Mouse (Mus musculus) stomach, embryonic 14.5 days (tissue): ENCODE data around the gene Il23a. TPM values are rescaled to one million over a fixed set of nuclear protein-coding genes. Genes with fewer than 3 reads are reported as not detected.
"Not testable (repeated sequence)": the region's sequence is repeated elsewhere in the genome, so short reads cannot be mapped to it uniquely, and the experiment has no call there.

Experiments used
- ATAC-seq: fragments of 200-750 bp; cut with Nextera tagmentation; 2 replicates; pipeline ENCODE4 v1.8.0; 2017; ENCODE audit warnings: low read depth, moderate TSS enrichment; ENCODE audit not compliant: insufficient number of reproducible peaks, insufficient read depth, low FRiP score
- H3K27ac ChIP-seq: fragments of 300-500 bp; sonication (generic); 2 replicates; pipeline ENCODE4 v1.5.1; 2014; ENCODE audit warnings: mild to moderate bottlenecking, low read length, moderate library complexity, mixed read lengths
- H3K27me3 ChIP-seq: fragments of 300-500 bp; sonication (generic); 2 replicates; pipeline ENCODE4 v1.6.1; 2014; ENCODE audit warnings: low read length, control low read depth, mixed read lengths; ENCODE audit not compliant: control insufficient read depth, insufficient read depth
- H3K36me3 ChIP-seq: fragments of 300-500 bp; sonication (generic); 2 replicates; pipeline ENCODE4 v1.6.1; 2014; ENCODE audit warnings: mild to moderate bottlenecking, control low read depth, low read length, moderate library complexity, mixed read lengths; ENCODE audit not compliant: control insufficient read depth, insufficient read depth
- H3K4me1 ChIP-seq: fragments of 300-500 bp; sonication (generic); 2 replicates; pipeline ENCODE4 v1.6.1; 2014; ENCODE audit warnings: low read length, control low read depth, mixed read lengths; ENCODE audit not compliant: control insufficient read depth, insufficient read depth
- H3K4me2 ChIP-seq: fragments of 300-500 bp; sonication (generic); replicated peaks from 2 replicates; pipeline ENCODE4 v1.6.1; 2014; ENCODE audit warnings: low read depth, low read length, control low read depth
- H3K4me3 ChIP-seq: fragments of 300-500 bp; sonication (generic); 2 replicates; pipeline ENCODE4 v1.5.1; 2014; ENCODE audit warnings: low read depth, low read length, control low read depth
- H3K9ac ChIP-seq: fragments of 300-500 bp; sonication (generic); replicated peaks from 2 replicates; pipeline ENCODE4 v1.6.1; 2014; ENCODE audit warnings: low read depth, mild to moderate bottlenecking, control low read depth, low read length, moderate library complexity, mixed read lengths
- H3K9me3 ChIP-seq: fragments of 300-500 bp; sonication (generic); 2 replicates; pipeline ENCODE4 v1.6.1; 2016; ENCODE audit warnings: low read depth, low read length, control low read depth; ENCODE audit not compliant: control insufficient read depth
- WGBS: fragments of 180-500 bp; shearing (Covaris S2); extraction: QIAGEN DNeasy Blood & Tissue Kit; methylation state at CpG from one replicate; pipeline ENCODE4 v1.1.7; 2014; 5-methylcytosine and 5-hydroxymethylcytosine counted together
- polyA plus RNA-seq: library from polyadenylated mRNA; unstranded; fragments of >200 nt; fragmentation: Nextera tagmentation; extraction: Ambion mirVana; gene quantifications from 2 replicates; pipeline ENCODE4 v1.2.1, GENCODE M21; 2014

Il23a gene
- polyA plus RNA-seq, 1 experiment from 2014 or later: 0.36 TPM

GRCm38 (mm10) chr10:128268371-128268770 lies 30.2 kb downstream of the Il23a start, which contains the start of gene Apof:
Gene Apof, plus strand, starts transcription at chr10:128268671.
- 74% methylated on average over 6 of the region's 6 CpGs for WGBS
- no peaks in the 10 kb centered on the region for H3K4me1 ChIP-seq

DNA sequence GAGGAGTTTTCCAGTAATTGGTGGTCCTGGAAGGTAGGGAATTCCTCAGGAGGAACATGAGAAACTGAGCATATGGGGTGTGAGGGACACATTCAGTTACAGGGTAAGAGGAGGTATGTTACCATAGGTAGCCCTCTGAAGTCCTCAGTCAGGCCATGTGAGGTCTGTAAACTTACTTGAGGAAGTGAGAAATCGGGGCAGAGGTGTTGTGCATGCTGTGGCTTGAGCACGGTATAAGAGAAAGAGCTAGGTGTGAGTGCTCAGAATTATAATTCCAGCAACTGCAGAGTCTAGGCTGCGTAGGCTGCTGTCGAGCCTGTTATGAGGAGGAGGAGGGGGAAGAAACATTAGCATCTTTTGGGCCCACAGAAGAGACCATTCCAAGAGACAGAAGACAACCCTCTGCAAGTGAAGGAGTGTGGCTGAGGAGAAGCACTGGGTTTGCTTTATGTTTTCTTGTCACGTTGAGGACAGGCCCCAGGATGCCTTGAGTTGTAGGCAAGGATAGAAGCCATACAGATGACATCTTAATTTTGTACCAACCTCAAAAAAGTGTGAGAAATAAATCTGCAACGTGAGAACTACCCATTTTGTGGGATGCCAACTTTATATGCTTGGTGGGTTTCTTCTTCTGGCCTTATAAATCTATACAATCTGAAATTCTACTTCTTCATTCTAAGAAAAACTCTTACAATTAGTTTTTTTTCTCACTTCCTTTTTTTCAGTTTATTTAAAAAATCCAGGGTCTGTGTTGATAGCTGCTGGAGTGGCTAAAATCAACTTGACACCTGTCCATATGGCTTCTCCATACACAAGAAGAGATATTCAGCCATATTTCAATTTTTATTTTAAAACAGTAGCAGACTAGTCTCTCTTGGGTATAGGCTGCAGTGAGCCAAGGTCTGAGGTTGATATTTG lies 34.9 kb downstream of the Il23a start:
- Histone ChIP-seq H3K4me1 (no peaks in the 10 kb centered on the region), H3K9me3 (no peaks in the 10 kb centered on the region), H3K4me3 (no peak overlapping the region), H3K9ac (no peak overlapping the region), H3K36me3 (no peaks in the 10 kb centered on the region), H3K27ac (no peak overlapping the region), H3K4me2 (no peak overlapping the region), H3K27me3 (no peaks in the 10 kb centered on the region)
- 79% methylated on average over 6 of the region's 6 CpGs for WGBS
- ATAC-seq: no peak

More at GRCm38 (mm10) chr10:128268371-128268770, 30.2 kb downstream of the Il23a start, which contains the start of gene Apof:
- no peak within 1 kb of the TSS for H3K9ac ChIP-seq
- no peak within 1 kb of the TSS for H3K27ac ChIP-seq
- H3K9me3 ChIP-seq: no peaks in the 10 kb centered on the region
- H3K27me3 ChIP-seq: no peaks in the 10 kb centered on the region
- no peak within 1 kb of the TSS for H3K4me3 ChIP-seq
- H3K4me2 ChIP-seq: no peak within 1 kb of the TSS
- no peaks in the 10 kb centered on the region for H3K36me3 ChIP-seq
- ATAC-seq: no peak

DNA sequence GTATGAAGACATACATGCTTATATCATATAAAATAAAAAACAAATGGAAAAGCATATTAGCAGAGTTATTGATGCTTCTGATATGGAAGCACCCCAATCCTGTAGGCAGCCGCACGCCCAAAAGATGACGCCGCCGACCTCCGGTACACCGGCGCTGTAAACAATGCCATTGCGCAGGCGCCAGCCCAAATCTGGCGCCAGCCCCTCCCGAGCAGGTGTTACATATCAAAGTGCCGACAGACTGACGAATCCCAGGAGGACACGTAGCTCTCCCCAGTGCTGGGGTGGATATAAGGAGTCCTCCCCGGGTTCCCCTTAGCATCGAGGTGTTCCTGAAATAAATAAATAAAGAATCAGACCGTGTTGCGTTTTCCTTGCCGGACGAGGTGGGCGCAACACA lies 36.3 kb downstream of the Il23a start:
- H3K4me2 ChIP-seq: no peak overlapping the region
- 72% methylated on average over 22 of the region's 22 CpGs for WGBS
- ATAC-seq: no peak
- H3K4me3 ChIP-seq: no peak overlapping the region
- H3K27ac ChIP-seq: no peak overlapping the region
- no peak overlapping the region for H3K9ac ChIP-seq
- no peaks in the 10 kb centered on the region for H3K4me1 ChIP-seq
- no peaks in the 10 kb centered on the region for H3K36me3 ChIP-seq
- H3K9me3 ChIP-seq: no peaks in the 10 kb centered on the region
- no peaks in the 10 kb centered on the region for H3K27me3 ChIP-seq

GRCm38 (mm10) chr10:128260376-128260775 lies 38.2 kb downstream of the Il23a start:
- H3K9me3 ChIP-seq, ATAC-seq, H3K4me2 ChIP-seq, H3K27me3 ChIP-seq, H3K4me1 ChIP-seq, H3K27ac ChIP-seq, H3K4me3 ChIP-seq, H3K9ac ChIP-seq, H3K36me3 ChIP-seq: not testable (repeated sequence)
- WGBS: 55% methylated on average over 7 of the region's 7 CpGs

- WGBS: 85% methylated on average over 5 of the region's 5 CpGs
- Histone ChIP-seq H3K27me3 (no peaks in the 10 kb centered on the region), H3K9ac (no peak overlapping the region), H3K4me3 (no peak overlapping the region), H3K9me3 (no peaks in the 10 kb centered on the region), H3K27ac (no peak overlapping the region), H3K4me1 (no peaks in the 10 kb centered on the region), H3K4me2 (no peak overlapping the region), H3K36me3 (no peaks in the 10 kb centered on the region)
- no peak for ATAC-seq
Measured at GRCm38 (mm10) chr10:128259946-128260345, 38.6 kb downstream of the Il23a start.

DNA sequence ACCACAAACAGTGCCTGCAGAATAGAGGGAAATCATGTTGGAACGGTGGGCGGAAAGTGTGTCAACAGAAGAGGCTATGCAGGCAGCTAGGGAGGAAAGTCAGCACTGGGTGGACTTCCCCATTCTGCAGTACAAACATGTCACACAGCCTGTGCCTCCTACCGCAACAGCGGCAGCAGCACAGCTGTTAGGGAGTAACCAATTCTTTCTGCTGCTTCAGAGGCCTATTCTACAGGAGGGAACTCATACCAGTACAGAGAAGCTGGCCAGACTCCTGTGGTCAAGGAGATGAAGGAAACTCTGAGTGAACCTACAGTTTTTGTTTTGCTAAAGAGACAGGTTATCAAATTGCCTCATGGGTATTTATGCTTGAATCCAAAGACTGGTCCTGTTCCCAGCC lies 39.6 kb downstream of the Il23a start:
- ATAC-seq: no peak
- Histone ChIP-seq H3K27ac (no peak overlapping the region), H3K27me3 (no peaks in the 10 kb centered on the region), H3K4me3 (no peak overlapping the region), H3K9ac (no peak overlapping the region), H3K4me1 (no peaks in the 10 kb centered on the region), H3K4me2 (no peak overlapping the region), H3K36me3 (no peaks in the 10 kb centered on the region), H3K9me3 (no peaks in the 10 kb centered on the region)
- 65% methylated on average over 4 of the region's 4 CpGs for WGBS

DNA sequence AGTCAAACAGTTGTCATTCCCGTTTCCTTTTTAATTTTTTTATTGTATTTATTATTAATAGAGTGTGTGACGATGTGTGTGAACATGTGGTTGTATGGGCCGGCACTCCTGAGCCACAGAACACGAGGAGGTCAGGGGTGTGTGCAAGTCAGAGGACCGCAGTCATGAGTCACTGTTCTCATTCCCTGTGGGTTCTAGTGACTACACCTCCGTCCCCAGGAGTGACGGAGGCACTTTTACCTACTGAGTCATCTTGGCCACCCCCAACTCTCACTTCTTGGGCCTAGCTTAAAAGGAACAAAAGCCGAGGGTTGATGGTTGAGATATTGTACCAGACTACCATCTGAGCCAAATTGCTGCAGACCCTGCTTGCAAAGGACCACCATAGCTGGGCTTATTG lies 42.2 kb downstream of the Il23a start:
- Histone ChIP-seq H3K4me2 (no peak overlapping the region), H3K9me3 (no peaks in the 10 kb centered on the region), H3K36me3 (peaks cover 14% of the 10 kb centered on the region), H3K4me1 (no peaks in the 10 kb centered on the region), H3K9ac (no peak overlapping the region), H3K27ac (no peak overlapping the region), H3K27me3 (no peaks in the 10 kb centered on the region), H3K4me3 (no peak overlapping the region)
- no peak for ATAC-seq
- 90% methylated on average over 8 of the region's 8 CpGs for WGBS

DNA sequence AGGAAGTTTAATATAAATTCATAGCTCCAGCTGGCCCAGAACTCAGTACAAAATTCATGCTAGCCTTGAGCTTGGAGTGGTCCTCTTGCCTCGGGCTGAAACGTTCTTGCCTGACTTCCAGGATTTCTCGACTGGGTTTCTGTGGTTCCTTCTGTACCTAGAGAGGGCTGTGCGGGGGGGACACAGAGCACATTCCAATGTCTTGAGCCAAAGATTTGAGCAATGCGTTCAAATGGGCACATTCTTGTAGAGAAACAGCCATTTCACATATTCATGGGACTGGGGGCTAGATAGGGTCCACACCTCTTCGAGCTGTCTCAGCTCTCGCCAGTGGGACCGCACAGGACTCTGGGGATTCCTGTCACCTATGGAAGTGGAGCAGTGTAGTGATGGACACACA lies 42.6 kb downstream of the Il23a start:
- H3K27me3 ChIP-seq: no peaks in the 10 kb centered on the region
- H3K4me2 ChIP-seq: no peak overlapping the region
- H3K9ac ChIP-seq: no peak overlapping the region
- WGBS: 91% methylated on average over 8 of the region's 8 CpGs
- no peak overlapping the region for H3K4me3 ChIP-seq
- no peak for ATAC-seq
- H3K27ac ChIP-seq: no peak overlapping the region
- H3K36me3 ChIP-seq: peaks cover 18% of the 10 kb centered on the region
- H3K4me1 ChIP-seq: no peaks in the 10 kb centered on the region
- H3K9me3 ChIP-seq: no peaks in the 10 kb centered on the region
